Mouse (Mus musculus) retina, adult 2 months (tissue): ENCODE results near the gene 2610001J05Rik.
"Not testable (repeated sequence)": the region's sequence is repeated elsewhere in the genome, so short reads cannot be mapped to it uniquely, and the experiment has no call there.

ENCODE experiments used
- DNase-seq: peaks from one replicate; pipeline ENCODE4 v3.0.0-alpha.2; 2012; ENCODE audit warnings: low read depth, low spot score

2610001J05Rik gene

DNA sequence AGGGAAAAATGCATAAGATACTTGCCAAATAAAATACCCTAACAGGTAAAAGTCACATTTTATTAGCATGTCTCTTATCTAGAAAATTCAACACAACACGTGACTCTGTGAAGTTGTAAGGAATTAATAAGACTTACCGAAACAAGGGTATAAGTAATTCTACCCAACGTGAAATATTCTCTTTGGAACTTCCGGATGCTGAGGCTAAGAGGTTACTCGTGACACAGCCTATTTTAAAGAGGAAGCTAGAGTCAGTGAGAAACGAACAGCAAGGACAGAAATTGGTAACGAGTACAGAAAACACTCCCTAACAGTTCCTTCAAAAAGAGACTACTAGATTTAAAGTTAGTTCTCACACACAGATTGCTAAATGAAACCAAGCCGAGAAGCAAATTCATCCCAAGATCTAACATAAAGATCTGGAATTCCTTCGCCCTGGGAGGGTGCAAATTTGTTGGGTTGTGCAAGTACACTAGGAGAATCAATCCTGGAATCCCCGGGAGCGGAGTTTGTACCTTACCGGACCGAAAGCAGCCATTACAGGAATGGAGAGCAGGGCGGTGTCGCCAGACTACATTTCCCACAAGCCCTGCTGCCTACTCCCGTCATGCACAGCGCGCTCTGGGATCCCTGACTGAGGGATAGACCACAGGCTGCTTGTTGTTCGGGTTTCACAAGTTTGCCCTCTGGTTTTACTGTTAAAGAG lies at the start of gene 2610001J05Rik:
Gene 2610001J05Rik (minus strand): TSS at position 600 of the 706 bp plus-strand sequence.
- peak; percentile 76 for DNase-seq

DNA sequence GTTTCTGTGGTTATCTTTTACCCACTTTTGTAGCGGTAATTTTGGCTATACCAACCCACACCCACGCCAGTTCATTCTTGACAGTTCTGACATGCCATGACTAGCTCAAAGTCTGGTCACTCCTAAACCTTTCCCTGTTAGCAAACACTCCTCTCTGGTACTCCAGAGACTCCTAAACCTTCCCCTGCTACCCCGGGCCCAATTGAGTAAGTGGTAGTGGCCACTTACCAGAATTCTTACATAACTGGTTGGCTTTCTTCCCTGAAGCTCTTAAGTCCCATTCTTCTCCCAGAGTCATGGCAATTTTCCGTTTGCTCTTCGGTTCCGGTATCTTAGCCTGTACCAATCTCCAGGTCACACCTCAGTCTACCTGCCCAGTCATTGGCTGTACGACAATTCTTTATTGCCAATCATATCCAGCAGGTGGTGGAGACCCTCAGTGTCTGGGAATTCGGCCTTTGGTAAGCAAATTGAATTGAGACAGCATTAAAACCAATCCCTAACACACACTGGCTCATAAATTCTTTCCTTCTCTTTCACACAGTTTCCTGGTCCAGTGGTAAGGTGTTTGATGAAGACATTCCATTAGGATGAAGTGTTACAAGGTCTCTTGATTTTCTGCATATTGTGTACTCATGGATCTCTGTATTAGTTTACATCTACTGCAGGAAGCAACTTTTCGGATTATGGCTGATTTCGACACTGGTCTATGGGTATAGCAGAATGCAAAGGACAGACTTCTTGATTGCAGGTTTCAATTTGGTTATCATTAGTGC lies 38.6 kb upstream of the 2610001J05Rik start:
- DNase-seq: no peak

DNA sequence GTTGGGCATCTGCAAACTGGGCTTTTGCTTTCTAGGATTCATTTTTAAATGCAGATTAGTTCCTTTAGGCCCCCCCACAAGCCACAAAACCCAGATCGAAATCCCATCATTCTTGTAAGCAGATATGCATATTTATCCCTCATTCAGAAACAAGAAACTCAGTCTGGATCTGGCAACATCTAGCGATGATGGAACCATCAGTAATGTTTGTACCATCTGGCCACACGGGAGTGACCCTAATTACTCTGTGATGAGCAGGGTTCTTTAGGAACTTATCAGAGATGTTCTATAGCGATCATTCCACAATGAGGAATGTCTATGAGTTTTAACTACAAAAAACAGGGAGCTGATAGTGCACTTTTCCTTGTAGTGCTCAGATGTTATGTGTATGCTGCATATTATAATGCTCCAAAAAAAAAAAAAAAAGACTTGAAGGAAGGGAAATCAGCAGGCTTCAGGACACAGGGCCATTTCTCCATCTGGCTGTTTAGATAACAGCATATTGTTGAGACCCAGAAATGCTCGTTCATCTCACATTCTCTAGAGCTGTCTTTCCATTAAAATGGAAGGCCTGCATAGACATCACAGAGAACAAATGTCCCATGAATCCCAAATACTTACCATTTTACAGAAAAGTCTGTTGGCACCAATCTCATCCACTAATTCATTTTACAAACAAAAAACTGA lies 31.8 kb upstream of the 2610001J05Rik start:
- DNase-seq: no peak

DNA sequence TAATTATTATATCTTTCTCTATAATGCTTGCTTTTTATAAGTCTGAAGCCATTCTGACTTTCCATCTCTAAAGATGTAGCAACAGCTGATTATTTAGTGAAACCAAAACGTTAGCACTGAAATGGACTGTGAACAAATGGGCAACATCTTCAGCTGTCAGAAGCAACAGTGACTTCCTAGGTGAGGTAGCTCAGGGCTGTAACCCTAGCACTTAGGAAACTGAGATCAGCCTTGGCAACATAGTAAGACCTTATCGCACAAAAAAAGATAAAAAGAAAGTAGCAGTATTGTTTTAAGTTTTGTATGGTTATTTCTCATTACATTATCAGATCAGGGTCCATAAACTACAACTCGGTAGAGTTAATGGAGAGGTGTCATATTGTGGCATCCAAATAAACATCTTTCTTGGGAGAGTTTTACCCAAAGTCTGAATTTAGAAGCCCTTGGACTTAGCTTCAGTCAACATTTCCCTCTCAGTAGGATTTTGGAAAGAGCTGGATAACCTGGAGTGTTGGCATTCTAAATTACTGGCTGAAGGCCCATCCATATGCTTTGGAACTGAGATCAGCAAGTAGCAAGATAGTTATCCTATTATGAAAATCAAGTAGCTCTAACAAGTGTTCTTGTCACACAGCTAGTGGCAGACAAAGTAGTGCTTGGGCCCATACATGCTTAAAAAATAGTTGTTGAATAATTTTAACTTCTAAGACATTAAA lies 13.7 kb upstream of the 2610001J05Rik start:
- no peak for DNase-seq

DNA sequence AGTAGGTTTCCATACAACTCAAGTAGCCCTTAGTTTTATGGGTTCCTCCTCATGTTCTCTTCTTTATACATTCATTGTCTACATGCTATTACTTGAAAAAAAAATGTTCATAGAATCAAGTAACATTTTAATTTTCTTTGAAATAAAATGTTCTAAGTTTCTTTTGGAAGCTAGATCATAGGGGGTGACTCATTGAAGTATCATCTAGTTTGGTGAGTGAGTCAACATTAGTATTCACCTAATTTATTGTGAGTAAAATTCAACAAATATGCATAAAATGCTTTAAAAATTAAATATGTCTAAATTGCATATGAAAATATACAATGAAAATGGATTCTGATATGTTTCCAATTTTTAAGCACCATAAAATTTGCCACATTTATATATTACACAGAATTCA lies 11.6 kb upstream of the 2610001J05Rik start:
- no peak for DNase-seq

DNA sequence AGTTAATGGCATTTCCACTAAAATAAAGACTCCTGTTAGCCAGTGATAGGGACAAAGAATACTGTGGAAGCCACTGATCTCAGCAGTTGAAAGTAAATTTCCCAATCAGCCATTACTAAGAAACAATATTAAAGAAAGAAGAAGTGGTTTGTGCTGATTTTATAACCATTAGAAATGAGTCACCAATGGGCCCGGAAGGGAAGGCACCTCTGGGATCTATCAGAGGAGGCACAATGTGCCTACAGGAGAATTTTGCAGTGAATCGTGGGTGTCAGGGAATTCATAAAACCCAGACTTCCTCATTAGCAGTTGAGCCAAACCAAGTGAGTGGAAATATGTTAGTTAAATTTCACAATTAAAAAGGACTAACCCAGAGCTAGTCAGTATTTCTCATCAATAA lies 2.6 kb upstream of the 2610001J05Rik start:
- no peak for DNase-seq

DNA sequence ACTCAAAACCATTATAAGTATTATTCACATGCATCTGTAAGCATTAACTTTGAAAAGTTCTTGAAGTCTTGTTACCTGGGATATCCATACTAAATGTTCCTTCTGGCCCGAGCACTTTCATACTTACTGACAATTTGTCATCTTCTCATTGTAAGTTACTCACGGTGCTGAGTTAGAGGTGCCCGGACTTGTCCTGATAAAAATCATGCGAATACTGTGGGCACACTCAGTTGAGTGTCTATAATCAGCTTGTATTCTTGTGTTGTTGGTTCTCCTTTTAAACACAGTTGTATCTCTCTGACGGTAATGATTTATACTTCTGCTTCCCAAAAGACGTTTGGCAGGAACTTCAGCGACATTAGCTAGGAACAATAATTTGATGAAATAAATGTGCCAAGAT lies 758 bp upstream of the 2610001J05Rik start:
- DNase-seq: no peak

DNA sequence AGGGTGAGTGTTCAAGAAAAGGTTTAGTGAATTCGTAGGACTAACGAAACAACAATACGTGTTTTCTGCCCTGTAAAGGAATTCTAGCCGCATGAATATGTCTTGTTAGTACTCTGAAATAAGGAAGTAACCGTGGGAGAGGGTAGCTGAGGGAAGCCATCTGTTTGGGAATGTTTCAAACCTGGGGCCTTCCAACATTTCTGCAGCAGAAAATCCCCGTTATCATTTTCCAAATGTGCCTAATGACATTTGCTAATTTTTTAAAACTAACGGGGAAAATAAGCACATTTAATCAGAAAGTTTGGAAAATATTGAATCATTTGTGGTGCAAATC lies 274 bp upstream of the 2610001J05Rik start:
- DNase-seq: no peak

DNA sequence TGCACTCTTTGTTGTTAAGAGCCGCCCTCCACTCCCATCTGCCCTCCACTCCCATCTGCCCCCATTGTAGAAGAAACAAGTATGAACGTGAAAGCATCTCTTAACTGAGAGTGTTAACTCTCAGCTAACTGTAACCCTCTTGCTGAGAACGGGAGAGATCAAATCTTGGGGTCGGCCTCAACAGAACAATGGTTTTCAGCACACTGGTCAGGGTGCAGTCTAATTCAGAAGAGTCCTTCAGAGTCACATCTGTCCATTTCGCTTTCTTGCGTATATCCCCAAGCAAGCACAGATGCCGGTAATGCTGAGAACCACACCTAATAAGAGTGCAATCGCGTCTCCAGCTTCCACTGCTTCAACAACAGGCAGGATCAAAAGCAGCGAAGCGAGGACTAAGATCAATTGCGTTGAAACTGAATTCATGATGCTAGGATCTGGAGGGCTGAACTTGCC lies 1.0 kb downstream of the 2610001J05Rik start:
- DNase-seq: no peak

DNA sequence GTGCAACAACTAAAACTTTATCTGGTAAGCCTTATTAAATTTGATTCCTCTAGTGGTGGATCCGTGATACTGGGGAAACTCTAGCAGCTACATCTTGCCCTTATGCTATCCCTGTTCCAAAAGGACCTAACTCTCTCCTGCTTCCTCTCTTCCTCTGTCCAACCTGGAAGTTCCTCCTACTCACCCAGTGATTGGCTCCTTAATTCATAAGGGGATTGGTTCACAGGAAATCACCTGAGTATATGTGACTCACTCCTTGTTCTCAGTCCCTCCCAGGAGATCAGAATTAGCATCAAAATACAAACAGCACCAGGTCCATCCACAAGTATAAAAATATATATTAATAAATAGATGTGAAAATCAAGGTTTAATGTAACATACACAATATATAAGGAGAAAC lies 10.7 kb downstream of the 2610001J05Rik start:
- DNase-seq: no peak

DNA sequence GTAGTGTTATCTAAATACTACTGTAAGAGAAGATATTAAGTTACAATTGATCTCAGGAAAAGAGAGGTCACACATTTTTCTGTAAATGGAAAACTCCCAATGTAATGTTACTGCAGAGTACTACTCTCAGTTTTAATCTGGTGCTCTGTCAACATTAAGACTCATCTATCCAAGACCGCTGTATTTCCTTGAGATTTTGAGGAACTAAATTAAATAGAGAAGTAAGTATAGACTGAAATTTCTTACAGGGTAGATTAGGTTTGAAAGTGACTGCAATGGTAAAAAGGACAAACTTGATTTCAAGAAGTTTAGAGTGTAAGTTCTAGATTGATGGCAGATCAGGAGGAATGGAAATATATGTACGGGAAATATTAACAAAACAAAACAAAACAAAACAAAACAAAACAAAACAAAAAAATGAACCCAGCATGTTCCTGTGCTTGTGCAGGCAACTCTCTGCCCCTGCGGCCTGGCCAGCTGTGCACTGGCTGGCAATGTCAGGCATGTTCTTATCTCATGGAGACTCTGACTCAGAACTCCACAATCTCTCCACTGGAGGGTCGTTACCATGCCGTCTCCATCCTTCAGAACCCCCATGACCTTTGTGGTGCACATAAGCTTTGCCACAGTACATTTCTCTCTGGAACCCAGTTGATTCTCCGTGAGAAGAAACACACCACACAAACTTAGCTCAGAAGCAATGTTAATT lies 11.3 kb downstream of the 2610001J05Rik start:
- no peak for DNase-seq

DNA sequence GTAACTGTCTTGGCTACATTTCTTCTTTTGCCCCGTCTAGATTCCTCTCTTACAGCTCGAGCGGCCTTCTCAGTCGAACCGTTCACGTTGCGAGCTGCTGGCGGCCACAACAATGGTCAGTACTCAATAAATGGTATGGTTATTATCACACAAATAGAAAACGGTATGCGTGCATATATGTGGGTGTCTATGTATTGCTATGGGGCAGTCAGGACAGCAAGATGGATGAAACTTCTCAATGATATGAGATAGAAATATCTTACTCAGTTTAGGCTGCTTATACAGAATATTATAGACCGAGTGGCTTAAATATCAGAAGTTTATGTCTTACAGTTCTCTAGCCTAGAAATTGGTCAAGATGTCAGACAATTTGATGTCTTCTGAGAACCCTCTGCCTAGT lies 17.1 kb downstream of the 2610001J05Rik start:
- no peak for DNase-seq

DNA sequence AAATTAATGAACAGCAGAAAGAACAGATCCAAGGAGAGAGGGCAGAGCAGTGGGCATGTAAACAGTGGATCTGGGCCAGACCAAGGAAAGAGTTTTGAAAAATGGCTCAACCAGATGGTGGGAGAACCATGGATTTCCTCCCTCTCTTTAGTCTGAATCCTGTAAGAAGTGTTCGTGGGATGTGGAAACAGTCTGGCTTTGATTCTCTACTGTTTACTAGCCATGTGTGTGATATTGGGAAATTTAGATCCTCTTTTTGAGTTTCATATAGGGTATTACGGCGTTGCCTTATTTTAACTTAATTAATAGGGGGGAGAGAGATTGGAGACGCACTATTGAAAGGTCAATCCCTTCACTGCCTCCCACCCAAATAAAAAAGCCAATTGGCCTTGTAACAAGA lies 18.1 kb downstream of the 2610001J05Rik start:
- no peak for DNase-seq

DNA sequence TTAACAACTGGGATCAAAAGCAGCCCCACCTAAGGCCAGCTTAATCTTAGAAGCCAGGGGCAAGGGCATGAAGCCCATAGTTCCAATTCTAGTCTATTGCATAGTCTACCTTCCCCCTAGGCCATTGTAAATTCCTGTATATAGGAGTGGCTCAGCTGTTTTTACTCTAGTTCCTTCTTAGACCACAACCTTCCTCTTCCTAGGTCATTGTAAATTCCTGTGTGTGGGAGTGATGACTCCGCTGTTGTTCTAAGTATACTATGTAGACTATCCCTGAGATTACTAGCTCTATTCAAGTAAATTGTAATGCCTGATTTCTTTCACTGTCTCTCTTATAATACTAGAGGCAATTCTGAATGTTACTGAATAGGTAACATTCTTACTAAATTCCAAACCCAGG lies 25.3 kb downstream of the 2610001J05Rik start:
- DNase-seq: not testable (repeated sequence)

DNA sequence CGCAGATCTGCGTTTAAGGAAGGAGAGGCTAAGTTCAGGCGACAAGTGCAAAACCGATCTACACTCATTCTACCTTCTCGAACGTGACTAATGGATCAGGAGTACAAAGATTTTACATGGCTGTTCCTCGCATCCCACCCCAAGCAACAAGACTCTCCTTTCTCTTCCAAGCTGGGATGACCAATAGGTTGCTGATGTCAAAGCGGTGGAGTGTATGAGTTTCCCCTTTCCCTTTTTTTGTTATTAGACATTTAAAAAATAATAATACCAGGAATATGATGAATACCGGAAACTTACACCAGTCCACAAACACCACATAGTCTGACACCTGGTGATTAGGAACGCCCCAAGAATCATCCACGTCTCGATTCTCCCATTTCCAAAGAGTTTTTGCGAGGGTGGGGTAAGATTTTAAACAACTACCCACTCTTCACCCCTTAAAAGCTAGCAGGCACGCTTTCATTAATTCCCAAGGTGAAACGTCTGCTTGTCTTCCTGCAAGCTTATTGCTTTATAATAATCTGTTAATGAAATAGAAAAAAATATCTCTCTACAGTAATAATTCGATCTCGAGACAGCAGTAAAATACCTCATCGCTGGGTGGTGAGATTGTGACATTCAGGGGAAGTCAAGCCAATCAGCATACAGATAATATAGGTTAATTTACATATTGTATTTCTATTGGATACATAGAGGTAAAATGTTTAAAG lies 31.8 kb downstream of the 2610001J05Rik start, which contains the start of gene Gpr85:
Gene Gpr85 (minus strand): TSS at position 598 of the 710 bp plus-strand sequence.
- DNase-seq: no peak

DNA sequence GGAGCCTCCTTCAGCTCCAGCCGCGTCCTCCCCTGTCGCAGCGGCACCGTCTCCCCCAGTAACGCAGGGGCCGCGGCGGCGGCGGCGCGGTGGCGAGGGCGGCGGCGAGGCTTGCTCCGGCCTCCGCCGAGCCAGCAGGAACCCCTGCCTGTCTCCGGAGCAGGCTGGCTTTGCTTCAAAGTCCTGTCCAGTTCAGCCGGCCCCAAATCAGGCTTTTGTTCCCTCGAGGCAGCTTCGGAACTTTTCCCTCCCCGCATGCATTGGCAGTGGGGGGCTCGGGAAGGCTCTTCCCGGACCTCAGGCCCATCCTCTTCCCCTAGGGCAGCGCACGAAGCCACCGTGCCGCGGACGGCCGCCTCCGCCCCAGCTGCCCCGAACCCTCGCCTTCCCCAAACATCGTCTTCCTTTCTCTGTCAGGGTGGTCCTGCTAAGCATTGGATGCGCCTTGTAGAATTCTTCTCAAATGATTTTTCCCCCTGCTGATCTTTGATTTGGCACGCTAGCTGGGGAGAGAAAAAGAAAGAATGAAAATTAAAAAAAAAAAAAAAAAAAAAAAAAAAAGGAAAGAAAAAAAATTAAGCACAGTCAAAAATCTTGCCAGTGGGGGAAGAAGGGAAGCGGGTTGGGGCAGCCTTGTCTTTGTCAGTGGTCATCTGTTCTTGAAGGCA lies 32.5 kb downstream of the 2610001J05Rik start:
- DNase-seq: no peak

DNA sequence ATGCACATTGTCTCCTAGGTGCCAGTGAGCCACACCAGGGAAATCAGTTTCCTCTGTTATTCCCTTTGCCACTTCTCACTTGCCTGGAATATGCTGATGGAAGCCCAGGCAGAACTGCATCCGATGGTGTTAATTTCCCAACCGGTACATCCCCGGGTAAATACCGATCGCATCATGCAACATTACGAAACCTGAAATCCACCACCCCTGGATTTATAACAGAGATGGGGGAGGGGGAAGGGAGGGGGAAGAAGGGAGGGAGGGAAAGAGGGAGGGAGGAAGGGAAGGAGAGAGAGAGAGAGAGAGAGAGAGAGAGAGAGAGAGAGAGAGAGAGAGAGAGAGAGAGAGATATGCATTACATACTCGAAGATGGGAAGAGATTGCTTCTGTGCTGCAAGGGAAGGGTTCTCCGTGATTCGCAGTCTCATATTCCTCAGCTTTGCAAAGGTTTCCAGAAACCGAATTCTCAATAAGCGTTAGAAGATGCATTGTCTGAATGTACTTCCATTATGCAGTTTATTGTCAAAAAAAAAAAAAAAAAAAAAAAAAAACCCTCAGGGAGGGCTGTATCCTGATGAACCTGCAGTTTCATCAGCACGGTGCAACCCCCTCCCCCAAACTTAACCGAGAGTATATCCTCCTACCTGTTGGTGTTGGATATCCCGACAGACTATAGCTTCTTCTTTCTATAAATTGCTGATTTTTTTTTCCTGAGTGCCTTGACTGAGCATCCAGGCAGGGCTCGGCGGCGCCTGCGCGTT lies 33.2 kb downstream of the 2610001J05Rik start:
- no peak for DNase-seq

DNA sequence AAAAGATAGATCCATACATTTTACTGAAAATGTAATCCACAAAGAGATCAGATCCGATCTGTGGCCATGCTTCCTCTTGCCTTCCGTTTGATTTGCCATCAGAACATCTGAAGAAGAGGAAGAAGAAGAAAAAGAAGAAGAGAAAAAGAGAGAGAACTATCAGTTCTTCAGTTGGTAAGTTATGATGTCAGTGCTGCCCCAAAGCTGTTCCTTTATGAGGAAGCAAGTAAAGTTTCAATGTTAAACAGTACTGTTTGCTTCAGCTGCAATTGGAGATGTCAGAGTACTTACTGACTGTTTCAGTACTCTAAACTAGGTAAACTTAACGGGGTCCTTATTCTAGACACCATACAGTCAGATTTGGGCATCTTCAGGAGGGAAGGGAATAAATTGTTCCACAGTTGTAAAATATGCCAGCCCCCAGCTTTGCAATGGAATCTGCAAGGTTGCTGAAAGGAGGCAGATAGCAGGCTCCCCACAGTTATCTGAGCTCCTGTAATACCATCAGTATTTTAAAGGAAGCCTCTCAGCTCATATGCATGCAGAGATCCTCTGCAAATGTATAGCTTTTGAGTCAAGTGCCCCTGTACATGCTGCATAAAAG lies 34.2 kb downstream of the 2610001J05Rik start:
- DNase-seq: no peak
